Mouse (Mus musculus): ENCODE results near the gene Lrch1.

DNA sequence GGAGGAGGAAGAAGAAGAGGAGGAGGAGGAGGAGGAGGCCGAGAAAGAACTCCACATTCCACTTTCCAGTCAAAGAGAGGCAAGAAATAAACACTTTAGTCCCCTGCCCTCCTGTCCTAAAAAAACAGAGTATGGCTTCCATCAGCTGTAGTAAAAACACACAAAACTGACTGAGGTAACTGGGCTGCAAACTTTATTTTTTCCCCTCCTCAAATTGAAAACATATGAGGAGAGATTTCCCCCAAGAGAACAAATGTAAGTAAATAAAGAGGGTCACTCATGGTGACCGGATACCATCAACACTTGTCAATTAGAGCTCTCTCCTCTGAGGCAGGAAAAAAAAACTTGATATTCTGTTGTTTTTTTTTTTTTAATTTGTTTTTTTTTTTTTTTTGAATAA lies 125.6 kb downstream of the Lrch1 start:
- TF ChIP-seq HCFC1 (IDR thresholded peaks at IDR 0.05; ENCODE audit: borderline replicate concordance, insufficient read depth, low read length) (no peak), MAFK (IDR thresholded peaks at IDR 0.05; ENCODE audit: insufficient read depth, low read depth, low read length) (no peak)

Data from ES-E14 (cell line).